Mouse (Mus musculus) spleen, postnatal 36 days (tissue): Measurements from ENCODE around the gene Ugt1a10.
A peak's percentile ranks its signal among the peaks of the same experiment; 100 is the strongest.
"Not testable (repeated sequence)": the region's sequence is repeated elsewhere in the genome, so short reads cannot be mapped to it uniquely, and the experiment has no call there.

Experiments used
- DNase-seq, 2 experiments: peaks; one replicate each; pipeline ENCODE4 v3.0.0; 2022; ENCODE audit warnings: low spot score in 2 of 2, mixed read lengths in 1 of 2

The Ugt1a10 gene

DNA sequence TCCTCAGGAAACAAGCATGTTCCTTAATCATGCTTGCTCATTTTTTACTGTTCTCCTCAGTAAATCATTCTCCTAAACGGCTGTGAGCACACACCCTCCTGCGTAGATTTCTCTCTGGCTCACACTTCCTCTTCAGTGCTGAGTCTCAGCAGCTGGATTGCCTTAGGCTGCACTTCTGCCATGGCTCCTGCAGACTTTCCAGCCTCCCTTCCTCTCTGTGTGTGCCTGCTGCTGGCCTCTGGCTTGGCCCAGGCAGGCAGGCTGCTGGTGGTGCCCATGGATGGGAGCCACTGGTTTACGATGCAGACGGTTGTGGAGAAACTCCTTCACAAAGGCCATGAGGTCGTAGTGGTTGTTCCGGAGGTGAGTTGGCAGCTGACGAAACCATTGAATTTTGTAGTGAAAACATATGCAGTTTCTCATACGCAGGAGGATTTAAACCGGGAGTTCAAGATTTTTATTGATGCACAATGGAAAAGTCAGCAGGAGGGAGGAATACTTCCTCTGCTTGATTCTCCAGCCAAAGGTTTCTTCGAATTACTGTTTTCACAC is 39.8 kb downstream of the Ugt1a10 start, which contains the start of gene Ugt1a7c:
Gene Ugt1a7c (plus strand): TSS at position 122 of the 552 bp plus-strand sequence.
- DNase-seq = peak in 1 of 2 experiments; percentile 6

DNA sequence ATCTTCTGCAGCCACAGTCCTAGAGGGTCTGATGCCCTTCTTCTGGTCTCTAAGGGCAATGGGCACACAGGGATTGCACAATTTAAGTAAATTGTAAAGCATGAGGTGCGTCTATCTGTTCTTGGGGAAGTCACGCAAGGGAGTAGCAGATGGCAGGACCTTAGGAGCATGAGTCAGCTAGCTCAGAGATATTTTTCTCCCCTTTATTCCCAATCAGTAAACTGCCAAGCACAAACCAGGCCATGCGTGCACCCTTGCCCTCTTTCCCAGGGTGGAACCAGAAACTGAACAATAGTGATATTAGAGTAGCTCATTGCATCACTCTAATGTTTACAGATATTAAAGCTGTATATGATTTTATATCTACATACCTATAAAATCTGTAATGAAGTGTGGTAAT is 43.4 kb downstream of the Ugt1a10 start:
- not testable (repeated sequence) for DNase-seq

DNA sequence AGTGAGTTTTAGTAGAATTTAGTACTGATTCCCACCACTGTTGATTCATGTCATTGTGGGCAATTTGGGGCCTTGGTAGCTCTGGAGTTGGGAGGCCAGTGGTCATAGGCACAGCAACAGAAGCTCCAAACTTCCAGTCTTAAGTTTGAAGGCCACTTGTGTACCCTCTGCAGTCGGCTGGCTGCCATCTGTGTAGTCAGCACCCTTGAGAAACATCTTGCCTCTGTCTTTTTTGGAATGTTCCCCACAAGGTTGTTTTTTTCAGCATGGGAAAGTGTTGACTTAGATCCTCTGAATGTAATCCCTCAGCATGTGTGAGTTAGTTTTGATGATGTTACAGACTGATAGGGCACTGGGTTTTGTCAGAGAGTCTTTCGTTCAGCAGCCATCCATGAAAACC is 44.5 kb downstream of the Ugt1a10 start:
- not testable (repeated sequence) for DNase-seq

DNA sequence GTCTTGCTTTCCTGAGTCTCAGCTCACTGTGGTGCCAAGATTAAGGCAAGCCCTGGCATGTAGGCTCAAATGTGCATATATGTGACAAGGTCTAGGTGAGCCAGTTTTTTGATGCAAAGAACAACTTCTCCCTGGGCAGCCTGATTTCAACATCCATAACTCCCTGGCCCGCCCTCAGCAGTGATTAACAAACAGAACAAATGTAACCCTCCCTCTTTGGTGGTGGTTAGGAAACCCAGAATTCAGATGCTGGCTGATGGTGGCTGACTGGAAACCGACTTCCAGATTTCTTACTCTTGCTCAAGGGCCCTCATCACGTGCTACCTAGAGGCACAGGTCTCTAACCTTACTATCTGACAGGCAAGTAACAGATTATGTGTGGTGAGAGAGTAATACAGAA is 47.8 kb downstream of the Ugt1a10 start, which contains the start of gene Ugt1a6b:
Gene Ugt1a6b (plus strand): TSS at position 234 of the 400 bp plus-strand sequence.
- not testable (repeated sequence) for DNase-seq

DNA sequence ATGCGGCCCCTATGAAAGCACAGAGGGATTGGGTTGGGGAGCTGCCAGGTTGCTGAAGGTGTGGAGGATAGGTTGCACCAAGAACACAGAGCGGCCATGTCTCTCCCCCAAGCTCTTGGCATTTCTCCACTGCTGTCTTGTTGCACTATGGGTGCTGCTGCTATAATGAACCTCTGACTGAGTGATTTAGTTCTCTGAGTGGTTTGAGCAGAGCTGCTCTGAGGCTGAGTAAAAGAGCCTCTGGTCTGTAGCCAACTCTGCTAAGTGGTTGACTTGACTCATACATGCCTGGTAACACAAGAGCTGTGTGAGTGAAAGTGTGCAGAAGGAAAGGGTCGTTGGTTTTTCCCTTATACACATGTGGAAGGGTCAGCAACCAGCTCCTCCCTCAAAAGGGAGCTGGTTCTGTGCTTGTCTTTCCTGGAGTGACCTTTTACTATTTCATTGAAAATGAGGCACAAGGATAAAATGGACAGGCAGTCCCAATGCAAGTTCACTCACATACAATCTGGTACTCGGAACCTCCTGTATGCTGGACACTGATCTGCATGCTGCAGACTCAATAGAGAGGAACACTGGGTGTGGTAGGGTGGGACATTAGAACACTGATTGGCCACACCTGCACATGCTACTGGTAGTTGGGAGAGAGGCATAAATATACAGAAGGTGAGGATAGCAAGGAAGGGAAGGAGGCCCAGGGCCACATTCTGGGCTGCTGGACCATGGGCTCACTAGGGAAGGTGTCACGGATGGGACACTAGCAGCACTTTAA is 48.7 kb downstream of the Ugt1a10 start:
- not testable (repeated sequence) for DNase-seq

DNA sequence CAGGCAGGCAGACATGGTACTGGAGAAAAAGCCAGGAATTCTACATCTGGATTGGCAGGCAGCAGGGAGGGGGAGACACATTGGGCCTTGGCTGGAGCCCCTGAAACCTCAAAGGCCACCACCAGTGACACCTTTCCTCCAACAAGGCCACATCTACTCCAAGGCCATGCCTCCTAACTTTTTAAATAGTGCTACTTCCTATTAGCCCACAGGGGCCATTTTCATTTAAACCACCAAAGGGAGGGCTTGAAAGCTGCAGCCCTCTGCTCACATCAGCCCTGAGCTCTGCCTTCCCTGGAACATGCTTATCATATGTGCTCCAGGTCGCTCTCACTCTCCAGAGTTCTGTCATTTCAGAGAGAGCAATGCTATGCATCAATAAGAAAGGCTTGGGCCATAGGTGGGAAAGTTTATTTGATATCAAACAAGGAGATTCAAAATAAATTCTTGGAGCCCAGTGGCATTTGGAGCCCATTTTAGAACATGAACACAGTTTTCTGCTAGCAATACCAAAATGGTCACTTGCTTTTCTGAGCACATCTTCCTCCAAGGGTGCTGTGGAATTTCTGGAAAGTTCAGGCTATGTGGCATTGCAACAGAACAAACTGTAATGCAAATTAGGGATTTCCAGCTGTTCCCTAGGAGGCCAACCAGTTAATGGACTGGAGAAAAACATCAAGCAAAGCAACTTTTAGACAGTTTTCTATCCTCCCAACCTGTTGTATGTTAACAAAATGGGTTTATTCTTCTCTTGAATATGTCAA is 49.7 kb downstream of the Ugt1a10 start:
- DNase-seq = no peak

DNA sequence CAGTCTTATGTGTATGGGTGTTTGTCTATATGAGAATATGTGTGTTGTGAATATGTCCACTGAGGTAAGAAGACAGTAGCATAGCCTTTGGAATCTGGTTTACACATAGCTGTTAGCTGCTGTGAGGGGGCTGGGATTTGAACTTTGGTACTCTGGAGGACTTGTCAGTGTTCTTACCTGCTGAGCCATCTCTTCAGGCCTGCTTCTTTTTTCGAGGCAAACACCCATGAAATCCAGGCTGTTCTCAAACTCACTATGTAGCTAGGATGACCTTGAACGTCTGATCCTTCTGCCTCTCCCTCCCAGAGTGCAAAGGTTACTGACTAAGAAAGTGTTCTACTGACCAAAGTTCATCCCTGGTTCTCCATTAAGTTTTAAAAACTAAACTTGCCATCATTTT is 50.5 kb downstream of the Ugt1a10 start:
- no peak for DNase-seq

DNA sequence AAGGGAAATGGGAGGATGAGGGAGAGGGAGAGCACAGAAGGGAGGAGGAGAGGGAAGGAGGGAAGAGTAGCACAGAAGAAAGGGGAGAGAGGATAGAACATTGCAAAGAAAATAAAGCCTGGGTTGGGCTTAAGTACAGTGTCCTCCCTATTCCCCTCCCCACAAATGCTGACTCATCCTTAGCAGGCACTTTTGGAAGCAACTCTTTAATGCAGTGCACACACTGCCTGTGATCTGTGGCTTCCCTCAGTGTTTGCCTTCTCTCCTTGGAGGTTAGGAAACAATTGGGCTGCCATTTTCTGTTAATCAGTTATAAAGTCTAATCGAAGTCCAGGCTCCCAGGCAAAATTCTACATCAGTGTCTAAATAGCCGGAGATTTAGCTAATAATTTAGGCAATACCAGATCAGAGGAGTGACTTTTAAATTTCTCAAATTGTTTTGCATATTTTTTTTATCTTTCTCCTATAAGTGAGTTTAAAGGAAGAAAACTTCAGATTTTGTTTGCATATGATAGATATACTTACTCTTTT is 53.9 kb downstream of the Ugt1a10 start:
- not testable (repeated sequence) for DNase-seq

DNA sequence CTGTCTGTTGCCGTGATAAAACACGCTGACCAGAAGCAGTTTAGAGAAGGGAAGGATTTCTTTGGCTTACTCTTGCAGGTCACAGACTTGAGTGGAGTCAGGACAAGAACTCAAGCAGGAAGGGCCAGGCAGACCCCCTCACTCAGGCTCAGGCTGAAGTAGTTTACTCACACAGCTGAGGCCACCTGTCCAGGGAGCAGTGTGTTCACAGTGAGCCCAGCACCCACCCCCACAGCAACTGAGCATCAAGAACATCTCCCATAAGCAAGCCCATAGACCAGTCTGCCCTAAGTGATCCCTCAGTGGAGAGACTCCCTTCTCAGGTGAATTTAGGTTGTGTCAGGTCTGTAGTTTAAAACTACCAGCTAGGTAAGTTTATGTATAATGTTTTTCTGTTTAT is 54.4 kb downstream of the Ugt1a10 start:
- not testable (repeated sequence) for DNase-seq

DNA sequence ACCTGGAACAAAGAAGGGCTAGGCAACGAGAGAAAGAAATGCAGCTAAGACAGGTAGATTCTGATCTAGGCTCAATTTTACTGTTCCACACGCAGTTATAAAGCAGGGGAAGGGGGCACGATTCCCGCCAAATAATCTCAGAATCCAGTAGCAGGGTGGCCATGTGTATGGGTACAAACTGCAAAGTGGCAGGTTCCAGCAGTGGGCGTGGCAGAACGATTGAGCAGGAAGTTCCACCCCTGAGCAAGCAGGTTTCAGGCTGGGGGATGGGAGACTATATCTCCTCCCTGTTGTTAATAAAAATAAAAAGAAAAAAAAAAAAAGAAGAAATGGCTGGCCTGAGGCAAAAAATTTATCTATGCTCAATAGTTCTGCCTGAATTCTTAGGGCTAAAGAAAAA is 57.6 kb downstream of the Ugt1a10 start:
- not testable (repeated sequence) for DNase-seq

DNA sequence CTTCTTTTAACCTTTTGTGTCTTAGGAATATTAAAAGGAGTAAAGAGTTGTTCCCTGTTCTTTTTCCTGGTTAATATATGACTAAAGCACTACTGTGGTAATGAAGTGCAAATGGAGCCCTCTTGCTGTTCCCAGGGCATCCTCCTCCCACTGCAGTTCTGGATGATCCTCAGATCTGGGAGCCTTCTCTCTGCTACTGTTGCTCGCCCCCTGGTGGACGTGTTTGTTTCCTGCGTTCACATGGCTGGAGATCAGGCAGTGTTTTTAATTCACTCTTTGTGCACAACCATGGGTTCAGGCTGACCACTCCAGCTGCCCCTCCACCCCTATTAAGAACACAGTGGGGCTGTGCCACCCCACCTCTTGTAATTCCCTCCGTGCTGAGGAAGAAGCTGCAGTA is 65.4 kb downstream of the Ugt1a10 start:
- not testable (repeated sequence) for DNase-seq

DNA sequence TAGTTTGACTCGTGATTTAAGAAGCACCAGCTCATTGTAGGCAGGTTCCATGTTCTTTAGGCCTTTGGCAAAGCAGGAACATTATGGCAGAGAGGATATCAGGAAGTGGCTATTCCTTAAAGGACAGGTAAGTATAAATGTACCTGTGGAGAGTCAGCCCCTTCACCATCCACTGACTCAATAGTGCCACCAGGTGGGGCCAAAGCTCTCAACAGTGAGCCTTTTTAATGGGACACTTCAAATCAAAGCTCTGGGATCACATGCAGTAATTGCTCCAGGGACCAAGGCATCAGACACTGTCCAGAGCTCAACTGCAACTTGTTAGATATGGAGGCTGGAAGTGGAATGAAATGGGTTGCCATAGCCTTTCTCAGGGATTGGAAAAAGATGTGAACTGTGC is 66.3 kb downstream of the Ugt1a10 start:
- DNase-seq = not testable (repeated sequence)

DNA sequence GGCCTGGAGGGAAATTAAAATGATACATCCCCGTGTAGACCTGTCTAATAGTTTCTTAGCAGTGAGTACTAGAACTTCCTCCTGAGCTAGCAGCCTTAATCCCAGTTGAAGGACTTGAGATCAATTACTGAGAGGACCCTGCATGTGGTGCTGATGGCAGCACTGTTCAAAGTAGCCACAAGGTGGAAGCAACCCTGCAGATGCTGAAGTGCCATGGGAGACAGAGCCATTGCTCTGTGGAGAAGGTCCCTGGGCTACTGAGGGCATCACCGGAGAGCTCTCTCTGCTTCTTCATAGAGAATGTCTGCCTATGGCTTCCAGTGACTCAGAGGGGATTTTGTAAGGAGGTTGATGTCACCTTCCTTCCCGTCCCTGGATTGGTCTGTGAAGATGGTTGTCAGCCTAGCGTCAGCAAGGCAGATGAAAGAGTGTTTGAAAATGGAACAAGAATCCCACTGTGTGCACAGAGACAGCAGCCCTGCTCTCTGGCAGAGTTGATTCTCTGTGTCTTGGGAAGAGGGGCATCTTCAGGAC is 70.7 kb downstream of the Ugt1a10 start:
- not testable (repeated sequence) for DNase-seq

DNA sequence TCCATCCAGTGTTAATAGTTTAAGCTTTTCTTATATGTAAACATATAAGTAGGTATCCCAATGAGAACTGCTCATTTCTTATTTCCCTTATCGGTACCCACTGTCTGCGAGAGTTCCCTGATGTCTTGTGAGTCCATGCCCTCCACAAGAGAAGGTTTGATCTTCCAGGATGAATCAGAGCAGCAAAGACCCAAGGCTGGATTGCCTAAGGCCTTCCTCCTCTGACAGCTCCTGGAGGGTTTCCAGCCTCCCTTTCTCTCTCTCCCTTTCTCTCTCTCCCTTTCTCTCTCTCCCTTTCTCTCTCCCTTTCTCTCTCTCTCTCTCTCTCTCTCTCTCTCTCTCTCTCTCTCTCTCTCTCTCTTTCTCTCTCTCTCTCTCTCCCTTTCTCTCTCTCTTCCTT is 73.9 kb downstream of the Ugt1a10 start:
- not testable (repeated sequence) for DNase-seq

DNA sequence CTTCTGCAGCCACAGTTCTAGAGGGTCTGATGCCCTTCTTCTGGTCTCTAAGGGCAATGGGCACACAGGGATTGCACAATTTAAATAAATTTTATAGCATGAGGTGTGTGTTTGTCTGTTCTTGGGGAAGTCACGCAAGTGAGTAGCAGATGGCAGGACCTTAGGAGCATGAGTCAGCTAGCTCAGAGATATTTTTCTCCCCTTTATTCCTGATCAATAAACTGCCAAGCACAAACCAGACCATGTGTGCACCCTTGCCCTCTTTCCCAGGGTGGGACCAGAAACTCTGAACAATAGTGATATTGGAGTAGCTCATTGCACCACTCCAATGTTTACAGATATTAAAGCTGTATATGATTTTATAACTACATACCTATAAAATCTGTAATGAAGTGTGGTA is 75.0 kb downstream of the Ugt1a10 start:
- not testable (repeated sequence) for DNase-seq

DNA sequence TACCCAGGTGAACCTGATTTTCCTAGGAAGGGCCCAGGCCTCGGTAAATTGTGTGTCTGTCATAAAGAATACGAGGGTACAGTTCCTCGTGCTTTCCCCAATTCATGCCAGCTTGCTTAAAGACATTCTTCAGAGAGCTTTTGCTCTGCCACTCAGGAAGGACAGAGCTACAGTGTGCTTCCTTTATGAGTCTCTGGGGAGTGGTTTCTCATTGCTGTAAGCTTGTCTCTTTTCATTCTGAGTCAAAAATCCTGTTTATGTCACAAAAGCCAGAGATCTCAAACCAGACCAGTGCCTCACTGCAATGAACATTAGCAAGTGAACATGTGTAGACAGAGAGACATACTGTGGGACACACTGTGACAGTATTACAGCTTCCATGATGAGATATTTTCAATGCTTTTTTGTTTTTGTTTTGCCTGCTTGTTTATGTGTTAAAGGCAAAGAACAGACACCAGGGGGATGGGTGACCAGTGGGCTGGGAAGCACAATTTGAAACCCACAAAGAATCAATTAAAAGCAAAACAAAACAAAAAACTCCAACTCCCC is 78.8 kb downstream of the Ugt1a10 start:
- DNase-seq = no peak

DNA sequence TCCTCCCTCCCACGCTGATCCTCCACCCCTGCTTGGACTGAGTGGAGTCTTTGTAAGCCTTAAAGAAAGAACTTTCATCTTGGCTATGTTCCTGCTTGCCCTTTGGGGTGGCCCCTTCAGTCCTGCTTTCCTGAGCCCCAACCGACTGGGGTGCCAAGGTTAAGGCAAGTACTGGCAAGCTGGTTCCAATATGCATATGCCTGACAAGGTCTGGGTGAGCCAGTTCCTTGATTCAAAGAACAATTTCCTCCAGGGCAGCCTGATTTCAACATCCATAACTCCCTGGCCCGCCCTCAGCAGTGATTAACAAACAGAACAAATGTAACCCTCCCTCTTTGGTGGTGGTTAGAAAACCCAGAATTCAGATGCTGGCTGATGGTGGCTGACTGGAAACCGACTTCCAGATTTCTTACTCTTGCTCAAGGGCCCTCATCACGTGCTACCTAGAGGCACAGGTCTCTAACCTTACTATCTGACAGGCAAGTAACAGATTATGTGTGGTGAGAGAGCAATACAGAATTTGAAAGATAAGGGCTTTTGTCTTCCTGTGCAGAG is 79.3 kb downstream of the Ugt1a10 start, which contains the start of gene Ugt1a6a:
Gene Ugt1a6a (plus strand): TSS at position 353 of the 555 bp plus-strand sequence.
- peak in 1 of 2 experiments; percentile 4 for DNase-seq

DNA sequence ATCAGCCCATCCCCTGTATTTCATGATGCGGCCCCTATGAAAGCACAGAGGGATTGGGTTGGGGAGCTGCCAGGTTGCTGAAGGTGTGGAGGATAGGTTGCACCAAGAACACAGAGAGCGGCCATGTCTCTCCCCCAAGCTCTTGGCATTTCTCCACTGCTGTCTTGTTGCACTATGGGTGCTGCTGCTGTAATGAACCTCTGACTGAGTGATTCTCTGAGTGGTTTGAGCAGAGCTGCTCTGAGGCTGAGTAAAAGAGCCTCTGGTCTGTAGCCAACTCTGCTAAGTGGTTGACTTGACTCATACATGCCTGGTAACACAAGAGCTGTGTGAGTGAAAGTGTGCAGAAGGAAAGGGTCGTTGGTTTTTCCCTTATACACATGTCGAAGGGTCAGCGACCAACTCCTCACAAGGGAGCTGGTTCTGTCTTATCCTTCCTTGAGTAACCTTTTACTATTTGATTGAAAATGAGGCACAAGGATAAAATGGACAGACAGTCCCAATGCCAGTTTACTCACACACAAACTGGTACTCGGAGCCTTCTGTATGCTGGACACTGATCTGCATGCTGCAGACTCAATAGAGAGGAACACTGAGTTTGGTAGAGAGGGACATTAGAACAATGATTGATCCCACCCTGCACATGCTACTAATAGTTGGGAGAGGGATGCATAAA is 80.2 kb downstream of the Ugt1a10 start:
- DNase-seq = not testable (repeated sequence)

DNA sequence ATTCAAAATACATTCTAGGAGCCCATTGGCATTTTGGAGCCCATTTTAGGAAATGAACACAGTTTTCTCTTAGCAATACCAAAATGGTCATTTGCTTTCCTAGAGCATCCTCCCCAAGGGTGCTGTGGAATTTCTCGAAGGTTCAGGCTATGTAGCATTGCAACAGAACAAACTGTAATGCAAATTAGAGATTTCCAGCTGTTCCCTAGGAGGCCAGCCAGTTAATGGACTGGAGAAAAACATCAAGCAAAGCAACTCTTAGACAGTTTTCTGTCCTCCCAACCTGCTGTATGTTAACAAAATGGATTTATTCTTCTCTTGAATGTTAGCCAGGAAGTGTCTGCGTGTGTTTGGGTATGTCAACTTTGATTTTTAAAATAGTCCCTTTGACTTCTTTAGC is 81.5 kb downstream of the Ugt1a10 start:
- no peak for DNase-seq

DNA sequence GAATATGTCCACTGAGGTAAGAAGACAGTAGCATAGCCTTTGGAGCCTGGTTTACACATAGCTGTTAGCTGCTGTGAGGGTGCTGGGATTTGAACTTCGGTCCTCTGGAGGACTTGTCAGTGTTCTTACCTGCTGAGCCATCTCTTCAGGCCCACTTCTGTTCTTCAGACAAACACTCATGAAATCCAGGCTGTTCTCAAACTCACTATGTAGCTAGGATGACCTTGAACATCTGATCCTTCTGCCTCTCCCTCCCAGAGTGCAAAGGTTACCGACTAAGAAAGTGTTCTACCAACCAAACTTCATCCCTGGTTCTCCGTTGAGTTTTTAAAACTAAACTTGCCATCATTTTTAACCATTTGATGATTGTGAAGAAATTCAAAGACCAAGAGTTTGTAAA is 82.1 kb downstream of the Ugt1a10 start:
- no peak for DNase-seq

DNA sequence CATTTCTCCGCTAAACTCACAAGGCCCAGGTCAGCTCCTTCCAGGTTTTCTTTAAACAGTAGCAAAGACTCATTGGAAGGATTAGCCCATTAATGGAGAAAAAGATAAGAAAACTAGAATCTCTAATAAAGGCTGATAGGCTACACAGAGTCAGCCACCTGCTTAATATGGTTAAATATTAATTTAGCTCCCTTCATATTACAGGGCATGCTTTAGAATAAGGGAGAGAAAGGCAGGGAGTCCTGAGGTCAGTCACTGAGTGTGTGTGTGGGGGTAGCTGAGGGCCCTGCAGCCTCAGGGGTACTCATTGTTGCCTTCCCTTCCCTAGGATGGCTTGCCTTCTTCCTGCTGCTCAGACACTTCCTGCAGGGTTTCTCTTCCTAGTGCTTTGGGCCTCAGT is 83.0 kb downstream of the Ugt1a10 start:
- DNase-seq = no peak
